Mouse (Mus musculus): ENCODE results near the gene Catip. TPM values are rescaled to one million over a fixed set of nuclear protein-coding genes. Genes with fewer than 3 reads are reported as not detected.
A peak's percentile ranks its signal among the peaks of the same experiment; 100 is the strongest.
"Not testable (repeated sequence)": the region's sequence is repeated elsewhere in the genome, so short reads cannot be mapped to it uniquely, and the experiment has no call there.

Catip gene
- 5.3 and 6.0 TPM in 2 replicates for polyA plus RNA-seq (2012; rRNA removed)

DNA sequence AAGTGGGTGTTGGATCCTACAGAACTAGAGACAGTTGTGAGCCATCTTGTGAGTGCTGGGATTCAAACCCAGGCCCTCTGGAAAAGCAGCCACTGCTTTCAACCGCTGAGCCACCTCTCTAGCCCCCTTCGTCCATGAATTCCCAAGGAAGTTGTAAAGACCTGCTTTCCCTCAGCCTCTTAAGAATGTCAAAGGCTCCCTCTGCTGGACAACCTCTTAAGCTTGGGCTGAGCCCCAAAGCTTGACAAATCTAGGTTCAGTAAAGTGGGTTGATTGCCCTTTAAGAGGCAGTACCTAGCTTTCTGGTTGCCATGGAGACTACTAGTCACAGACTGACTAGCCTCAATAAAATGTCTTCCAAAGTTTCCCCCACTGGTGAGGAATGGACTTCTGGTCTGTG is at the start of gene Catip:
Gene Catip (plus strand): TSS at position 297 of the 400 bp plus-strand sequence.
- peak; percentile 76 to 93 for DNase-seq (ENCODE audit: extremely low spot score in 1 of 2, low spot score in 1 of 2)

- DNase-seq (ENCODE audit: extremely low spot score in 1 of 2, low spot score in 1 of 2) = peak; percentile 61 to 92
Measured at GRCm38 (mm10) chr1:74313049-74313692, 48.7 kb upstream of the Catip start.

GRCm38 (mm10) chr1:74314796-74315195 is 47.1 kb upstream of the Catip start:
- no peak for DNase-seq (ENCODE audit: extremely low spot score in 1 of 2, low spot score in 1 of 2)

DNA sequence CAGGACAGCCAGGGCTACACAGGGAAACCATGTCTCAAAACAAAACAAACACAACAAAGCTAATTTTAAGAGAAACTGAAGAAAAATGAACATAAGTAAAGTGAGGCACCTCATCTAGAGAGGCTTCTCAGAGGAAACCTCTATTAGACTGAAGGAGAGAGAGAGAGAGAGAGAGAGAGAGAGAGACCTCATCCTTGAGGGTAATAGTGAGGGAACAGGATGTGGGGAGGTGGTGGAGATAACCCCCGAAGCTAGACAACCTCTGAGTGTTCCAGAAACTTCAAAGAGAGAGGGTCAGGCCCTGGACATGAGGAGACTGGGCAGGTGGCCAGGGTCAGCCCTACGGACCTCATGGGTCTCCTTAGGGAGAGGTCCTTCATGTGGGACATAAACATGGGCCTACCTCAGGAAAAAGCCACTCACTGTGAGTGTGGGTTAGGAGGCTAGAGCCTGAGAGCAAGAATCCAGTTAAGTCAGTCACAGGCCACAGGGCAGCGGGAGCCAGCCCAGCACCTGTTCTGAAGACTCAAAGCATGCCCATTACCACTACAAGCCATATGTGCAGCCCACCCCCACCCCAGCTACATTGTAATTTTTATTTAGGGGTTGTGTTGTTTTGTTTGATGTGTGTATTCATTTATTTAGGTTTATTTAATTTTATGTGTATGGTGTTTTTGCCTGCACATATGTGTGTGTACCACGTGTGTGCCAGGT is 45.6 kb upstream of the Catip start:
- no peak for DNase-seq (ENCODE audit: extremely low spot score in 1 of 2, low spot score in 1 of 2)

DNA sequence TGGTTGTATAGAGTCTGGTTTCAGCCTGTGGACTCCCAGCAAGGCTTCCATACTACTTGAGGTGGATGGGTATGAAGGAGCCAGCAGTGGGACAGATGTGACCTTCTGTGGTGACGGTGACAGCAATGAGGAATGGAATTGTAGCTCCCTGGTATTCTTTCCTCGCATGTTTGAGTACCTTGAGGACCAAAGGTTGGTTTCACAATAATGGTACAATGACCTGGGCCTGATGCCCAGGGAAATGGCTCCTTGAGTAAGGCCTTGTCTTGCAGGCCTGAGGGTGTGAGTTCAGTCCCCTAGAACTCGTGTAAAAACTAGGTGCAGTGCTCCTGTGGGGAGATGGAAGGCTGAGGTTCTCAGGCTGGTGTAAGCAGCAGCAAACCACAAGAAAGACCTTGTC is 43.2 kb upstream of the Catip start:
- no peak for DNase-seq (ENCODE audit: extremely low spot score in 1 of 2, low spot score in 1 of 2)

DNA sequence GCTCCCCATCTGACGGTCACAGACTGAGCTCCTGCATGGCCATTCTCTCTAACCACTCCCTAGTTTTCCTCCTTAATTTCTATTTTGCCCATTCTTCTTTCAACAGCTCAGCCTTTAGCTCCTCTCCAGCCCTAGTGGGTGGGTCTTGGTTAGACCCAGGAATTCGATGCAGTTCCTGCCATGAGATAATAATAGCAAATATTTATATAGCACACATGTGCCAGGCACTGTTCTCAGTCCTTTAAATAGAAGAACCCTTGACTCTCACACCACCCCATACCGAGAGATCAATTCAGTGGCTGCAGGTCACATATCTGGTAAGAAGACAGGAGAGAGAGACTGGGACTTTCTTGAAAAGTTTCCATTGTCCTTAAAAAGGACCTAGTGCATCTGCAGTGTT is 40.5 kb upstream of the Catip start:
- DNase-seq (ENCODE audit: extremely low spot score in 1 of 2, low spot score in 1 of 2) = no peak

- DNase-seq (ENCODE audit: extremely low spot score in 1 of 2, low spot score in 1 of 2) = not testable (repeated sequence)
Measured at GRCm38 (mm10) chr1:74326916-74327315, 35.0 kb upstream of the Catip start.

- no peak for DNase-seq (ENCODE audit: extremely low spot score in 1 of 2, low spot score in 1 of 2)
Measured at GRCm38 (mm10) chr1:74329899-74330431, 31.9 kb upstream of the Catip start.

- no peak for DNase-seq (ENCODE audit: extremely low spot score in 1 of 2, low spot score in 1 of 2)
Measured at GRCm38 (mm10) chr1:74331046-74331681, 30.7 kb upstream of the Catip start.

DNA sequence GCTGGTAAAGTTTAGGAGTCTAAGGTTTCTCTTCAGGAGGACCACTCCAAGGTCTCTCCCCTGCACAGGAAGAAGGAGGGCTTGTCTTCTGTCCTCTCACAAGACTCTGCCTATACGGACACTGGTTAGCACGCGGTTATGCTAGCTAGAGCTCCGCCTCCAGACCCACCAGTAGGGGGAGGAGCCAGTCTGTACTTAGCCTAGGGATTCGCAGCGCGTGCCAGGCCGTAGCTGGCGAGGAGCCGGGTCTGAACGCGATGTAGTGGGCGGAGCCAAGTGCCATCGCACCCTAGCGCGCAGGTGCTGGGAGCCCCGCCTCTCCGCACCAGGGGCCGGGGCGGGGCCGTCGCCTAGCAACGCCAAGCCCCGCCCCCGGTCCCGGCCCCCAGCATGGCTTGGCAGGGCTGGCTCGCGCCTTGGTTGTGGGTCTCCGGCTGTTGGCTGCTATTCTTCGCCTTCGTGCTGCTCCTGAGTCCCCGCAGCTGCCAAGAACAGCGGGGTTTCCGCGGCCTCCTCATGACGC is 29.6 kb upstream of the Catip start:
- peak; percentile 90 to 98 for DNase-seq (ENCODE audit: extremely low spot score in 1 of 2, low spot score in 1 of 2)

- DNase-seq (ENCODE audit: extremely low spot score in 1 of 2, low spot score in 1 of 2) = peak in 1 of 2 experiments; percentile 22
Measured at GRCm38 (mm10) chr1:74332930-74333329, 29.0 kb upstream of the Catip start.

DNA sequence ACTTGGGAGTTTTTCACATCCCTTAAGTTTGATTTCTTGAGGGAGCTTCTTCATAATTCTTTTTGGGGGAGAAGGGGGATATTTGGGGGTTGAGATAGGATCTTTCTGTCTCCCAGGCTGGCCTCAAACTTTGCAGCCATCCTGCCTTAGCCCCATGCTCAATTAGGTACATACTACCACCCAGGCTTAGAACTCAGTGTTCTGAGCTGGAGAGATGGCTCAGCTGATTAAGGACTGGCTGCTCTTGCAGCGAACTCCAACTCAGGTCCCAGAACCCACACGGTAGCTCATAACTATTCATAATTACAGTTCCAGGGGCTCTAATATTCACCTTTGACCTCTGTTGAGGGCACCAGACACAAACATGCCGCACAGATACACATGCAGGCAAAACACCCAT is 27.3 kb upstream of the Catip start:
- DNase-seq (ENCODE audit: extremely low spot score in 1 of 2, low spot score in 1 of 2) = no peak

GRCm38 (mm10) chr1:74335033-74335432 is 26.9 kb upstream of the Catip start:
- no peak for DNase-seq (ENCODE audit: extremely low spot score in 1 of 2, low spot score in 1 of 2)

- DNase-seq (ENCODE audit: extremely low spot score in 1 of 2, low spot score in 1 of 2) = no peak
Measured at GRCm38 (mm10) chr1:74335436-74336170, 26.3 kb upstream of the Catip start.

DNA sequence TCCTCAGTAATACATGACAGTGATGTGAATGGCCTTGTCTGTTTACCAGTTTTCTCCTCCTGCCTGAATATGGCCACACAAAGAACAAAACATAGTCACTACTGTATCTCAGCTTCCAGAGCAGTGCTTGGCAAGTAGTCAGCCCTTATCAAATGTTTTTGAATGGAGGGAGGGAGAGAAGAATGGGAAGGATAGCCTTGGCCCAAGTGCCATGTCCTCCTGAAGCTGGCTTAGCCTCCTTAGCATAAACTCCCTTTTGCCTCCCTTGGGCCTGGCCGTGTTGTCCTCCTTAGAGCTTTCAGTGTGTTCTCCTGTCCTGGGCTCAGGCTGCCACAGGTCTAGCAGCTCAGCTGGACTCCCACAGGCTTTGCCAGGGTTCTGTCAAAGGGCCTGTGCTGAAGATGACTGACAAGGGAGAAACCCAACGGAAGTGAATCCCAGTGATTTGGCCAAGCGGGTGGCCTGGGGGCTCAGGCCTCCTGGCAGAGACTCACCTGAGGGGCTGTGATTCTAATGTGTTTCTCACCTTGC is 24.6 kb upstream of the Catip start:
- no peak for DNase-seq (ENCODE audit: extremely low spot score in 1 of 2, low spot score in 1 of 2)

GRCm38 (mm10) chr1:74338013-74338412 is 23.9 kb upstream of the Catip start:
- DNase-seq (ENCODE audit: extremely low spot score in 1 of 2, low spot score in 1 of 2) = no peak

- DNase-seq (ENCODE audit: extremely low spot score in 1 of 2, low spot score in 1 of 2) = no peak
Measured at GRCm38 (mm10) chr1:74338626-74339025, 23.3 kb upstream of the Catip start.

- no peak for DNase-seq (ENCODE audit: extremely low spot score in 1 of 2, low spot score in 1 of 2)
Measured at GRCm38 (mm10) chr1:74339917-74340316, 22.0 kb upstream of the Catip start.

- DNase-seq (ENCODE audit: extremely low spot score in 1 of 2, low spot score in 1 of 2) = peak; percentile 34 to 57
Measured at GRCm38 (mm10) chr1:74340361-74340764, 21.5 kb upstream of the Catip start.

GRCm38 (mm10) chr1:74340992-74341391 is 20.9 kb upstream of the Catip start:
- DNase-seq (ENCODE audit: extremely low spot score in 1 of 2, low spot score in 1 of 2) = not testable (repeated sequence)
